Mouse (Mus musculus) kidney, adult 9 months (tissue): ENCODE data around the gene Arhgap31.
A peak's percentile ranks its signal among the peaks of the same experiment; 100 is the strongest.
"Not testable (repeated sequence)": the region's sequence is repeated elsewhere in the genome, so short reads cannot be mapped to it uniquely, and the experiment has no call there.

Experiments used
- DNase-seq: peaks from one replicate; pipeline ENCODE4 v3.0.0; 2022

The Arhgap31 gene

GRCm38 (mm10) chr16:38683094-38683493 is 30.0 kb downstream of the Arhgap31 start:
- no peak for DNase-seq

GRCm38 (mm10) chr16:38681313-38681712 is 31.8 kb downstream of the Arhgap31 start:
- no peak for DNase-seq

DNA sequence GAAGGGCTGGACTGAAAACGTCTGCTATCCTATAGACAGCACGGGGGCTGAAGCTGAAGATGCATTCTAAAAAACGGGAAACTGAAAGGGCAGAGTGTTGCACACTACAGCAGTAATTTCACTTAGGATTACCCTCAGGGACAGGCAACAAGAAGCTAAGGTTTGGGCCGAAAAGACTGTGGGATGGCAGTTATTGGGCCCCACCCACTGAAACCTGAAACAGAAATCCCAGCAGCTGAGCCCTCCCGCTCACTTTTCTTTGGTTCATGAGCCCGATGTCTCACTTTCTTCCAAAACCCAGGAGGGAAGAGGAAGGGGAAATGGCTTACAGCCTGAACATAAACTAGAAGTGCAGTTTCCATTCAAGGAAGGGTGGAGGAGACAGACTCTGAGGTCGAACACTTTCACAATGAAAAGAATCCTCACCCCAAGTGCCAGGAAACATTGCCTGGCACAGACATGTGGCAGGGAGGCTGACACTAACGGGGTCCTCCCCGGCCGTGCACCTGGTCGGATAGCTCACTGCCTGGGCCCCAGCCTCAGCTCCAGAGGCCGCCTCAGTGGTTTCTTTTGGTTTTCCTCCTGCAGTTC is 33.5 kb downstream of the Arhgap31 start:
- DNase-seq: peak; percentile 36

DNA sequence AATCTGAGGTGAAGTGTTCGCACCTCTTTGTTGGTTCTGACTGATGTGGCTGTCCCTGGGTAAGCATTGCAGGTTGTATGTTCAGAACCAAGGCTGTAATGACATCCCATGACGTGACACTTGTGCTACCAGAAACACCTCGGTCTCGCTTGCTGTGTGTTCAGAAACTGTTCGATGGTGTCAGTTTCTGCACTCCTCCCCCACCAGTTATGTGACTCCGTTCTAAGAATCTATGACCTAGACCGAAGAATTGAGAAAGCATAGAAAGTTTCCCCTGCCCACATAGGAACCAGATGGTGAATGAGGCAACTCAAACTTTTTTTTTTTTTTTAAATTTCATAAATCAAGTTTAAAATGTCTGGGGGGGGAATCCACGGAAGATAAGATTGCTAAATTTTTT is 34.2 kb downstream of the Arhgap31 start:
- no peak for DNase-seq

DNA sequence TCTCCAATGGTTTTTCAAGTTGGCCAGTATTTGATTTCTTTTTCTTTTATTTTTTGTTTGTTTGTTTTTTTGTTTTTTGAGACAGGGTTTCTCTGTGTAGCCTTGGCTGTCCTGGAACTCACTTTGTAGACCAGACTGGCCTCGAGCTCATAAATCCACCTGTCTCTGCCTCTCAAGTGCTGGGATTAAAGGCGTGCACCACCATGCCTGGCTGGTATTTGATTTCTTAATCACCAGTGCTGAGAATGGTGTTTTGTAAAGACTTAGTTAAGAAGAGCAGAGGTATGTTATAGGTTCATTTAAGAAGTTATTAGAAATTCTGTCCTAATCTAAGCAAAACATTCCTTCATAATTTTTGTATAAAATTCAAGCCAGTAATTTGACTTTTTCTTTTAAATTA is 35.1 kb downstream of the Arhgap31 start:
- DNase-seq: not testable (repeated sequence)

DNA sequence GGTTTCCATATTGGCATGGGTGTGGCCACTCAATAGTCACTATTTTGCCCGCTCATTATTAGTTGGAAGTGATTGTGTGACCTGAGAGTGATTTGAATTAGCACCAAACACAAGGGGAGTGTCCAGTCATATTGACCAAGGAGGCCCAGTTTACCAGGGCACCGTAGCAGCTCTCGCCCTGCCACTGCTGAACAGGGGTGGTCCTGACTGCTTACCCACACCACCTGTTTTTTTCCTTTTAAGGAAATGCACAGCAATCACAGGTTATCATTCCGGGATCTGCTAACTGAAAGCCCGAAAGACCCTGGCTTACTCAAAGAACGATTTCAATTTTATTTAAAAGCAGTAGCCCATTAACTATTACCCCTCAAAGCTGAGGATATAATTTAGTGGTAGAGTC is 35.9 kb downstream of the Arhgap31 start:
- DNase-seq: no peak

GRCm38 (mm10) chr16:38676647-38677046 is 36.4 kb downstream of the Arhgap31 start:
- DNase-seq: no peak

DNA sequence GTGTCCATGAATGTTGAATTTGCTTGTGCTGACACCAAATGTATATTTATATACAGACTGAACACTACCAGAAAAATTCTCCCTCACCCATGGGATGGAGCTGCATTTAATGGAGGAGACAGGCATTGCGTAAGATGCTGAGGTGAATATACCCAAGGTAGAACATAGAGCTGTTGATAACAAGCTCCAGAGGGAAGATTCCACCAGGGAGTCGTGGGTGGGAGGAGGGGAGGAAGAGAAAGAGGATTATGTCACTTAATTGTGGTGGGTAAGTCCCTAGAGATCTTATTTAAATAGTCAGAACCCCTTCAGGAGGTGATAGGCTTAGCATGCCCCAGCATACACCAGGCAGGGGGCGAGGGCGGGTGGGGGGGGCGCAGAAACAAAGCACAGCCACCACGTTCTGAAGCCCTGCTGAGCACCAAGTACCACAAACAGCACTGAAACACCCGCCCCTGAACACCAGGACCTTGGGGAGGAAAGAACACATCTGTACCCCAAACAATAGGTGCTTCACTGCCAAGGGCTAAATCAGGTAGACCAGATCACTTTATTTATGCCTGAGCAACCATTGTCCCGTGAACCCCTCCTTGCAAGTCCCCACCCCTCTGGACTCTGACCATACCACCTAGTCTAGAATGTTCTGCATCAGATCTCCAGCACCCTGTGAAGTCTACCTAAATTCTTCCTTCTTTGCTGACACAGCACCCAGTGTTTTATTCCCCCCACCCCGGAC is 37.3 kb downstream of the Arhgap31 start:
- DNase-seq: no peak

DNA sequence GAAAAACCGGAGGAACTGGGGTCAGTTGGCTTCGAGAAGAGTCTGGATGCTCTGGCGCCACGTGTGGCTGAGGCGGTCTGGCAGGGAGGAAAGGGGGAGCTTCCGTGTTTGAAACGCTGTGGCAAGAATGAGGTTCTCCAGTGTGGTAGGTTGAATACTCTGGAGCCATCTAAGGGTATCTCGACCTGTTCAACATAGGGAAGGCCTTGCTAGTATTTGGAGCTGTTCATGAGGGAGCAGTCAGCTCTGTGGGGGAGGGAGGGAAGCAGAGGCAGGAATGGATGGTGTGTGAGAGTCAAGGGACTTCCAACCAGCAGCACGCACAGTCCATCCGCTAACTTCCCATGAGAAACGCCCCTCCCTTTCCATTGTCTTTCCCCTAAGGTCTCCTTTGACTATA is 38.2 kb downstream of the Arhgap31 start:
- no peak for DNase-seq

DNA sequence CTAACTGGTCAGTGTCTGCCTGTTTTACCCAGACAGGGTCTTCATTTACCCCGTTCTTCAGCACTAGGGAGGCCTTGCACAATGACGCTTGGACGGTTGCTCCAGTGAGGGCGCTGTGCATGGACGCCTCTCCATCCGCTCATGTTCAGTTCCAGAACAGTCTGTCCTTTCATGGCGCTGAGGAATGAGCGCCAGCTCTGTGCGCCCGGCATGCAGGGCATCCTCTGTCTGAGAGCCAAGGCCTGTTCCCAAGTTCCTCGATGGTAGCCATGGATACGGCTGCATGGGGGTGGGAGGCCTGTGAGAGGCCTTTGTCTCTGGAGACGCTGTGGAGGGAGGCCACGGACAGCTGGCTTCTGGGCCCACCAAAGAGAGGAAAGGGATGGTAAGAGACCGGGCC is 39.6 kb downstream of the Arhgap31 start:
- DNase-seq: no peak

DNA sequence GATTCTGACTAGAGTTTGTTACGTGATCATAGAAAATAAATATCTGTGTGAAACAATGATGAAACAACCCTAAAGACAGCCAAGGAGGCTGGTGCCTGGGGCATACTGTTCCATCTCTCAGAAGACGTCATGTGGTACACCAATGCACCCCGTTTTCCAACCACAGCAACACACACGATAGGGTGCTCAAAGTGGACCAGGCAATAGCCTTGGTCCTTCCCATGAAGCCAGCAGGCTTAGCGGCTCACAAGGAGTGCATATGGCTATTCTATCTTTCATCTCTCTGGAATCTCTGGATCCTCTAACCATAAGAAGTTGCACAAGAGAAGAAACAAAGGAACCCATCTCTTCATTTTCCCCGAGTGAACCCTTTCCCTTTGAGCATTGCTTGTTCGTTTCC is 40.1 kb downstream of the Arhgap31 start:
- DNase-seq: no peak

DNA sequence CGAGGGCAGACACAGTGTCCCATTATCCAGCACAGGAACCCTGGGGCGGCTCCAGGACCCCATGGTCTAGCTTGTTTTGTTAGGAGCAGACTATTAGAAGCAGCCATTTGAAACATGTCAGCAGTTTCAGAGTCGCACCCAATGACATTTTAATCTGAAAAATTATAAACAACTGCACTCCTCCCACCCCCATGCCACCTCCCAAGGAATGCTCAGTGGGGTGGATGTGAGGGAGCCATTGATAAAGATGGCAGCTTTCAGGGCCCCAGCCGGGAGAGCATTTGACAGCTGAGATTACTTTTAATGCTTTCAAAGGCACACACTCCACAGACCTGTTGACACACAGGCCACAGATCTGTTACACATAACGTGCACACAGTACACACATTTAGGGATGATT is 40.7 kb downstream of the Arhgap31 start:
- DNase-seq: no peak

DNA sequence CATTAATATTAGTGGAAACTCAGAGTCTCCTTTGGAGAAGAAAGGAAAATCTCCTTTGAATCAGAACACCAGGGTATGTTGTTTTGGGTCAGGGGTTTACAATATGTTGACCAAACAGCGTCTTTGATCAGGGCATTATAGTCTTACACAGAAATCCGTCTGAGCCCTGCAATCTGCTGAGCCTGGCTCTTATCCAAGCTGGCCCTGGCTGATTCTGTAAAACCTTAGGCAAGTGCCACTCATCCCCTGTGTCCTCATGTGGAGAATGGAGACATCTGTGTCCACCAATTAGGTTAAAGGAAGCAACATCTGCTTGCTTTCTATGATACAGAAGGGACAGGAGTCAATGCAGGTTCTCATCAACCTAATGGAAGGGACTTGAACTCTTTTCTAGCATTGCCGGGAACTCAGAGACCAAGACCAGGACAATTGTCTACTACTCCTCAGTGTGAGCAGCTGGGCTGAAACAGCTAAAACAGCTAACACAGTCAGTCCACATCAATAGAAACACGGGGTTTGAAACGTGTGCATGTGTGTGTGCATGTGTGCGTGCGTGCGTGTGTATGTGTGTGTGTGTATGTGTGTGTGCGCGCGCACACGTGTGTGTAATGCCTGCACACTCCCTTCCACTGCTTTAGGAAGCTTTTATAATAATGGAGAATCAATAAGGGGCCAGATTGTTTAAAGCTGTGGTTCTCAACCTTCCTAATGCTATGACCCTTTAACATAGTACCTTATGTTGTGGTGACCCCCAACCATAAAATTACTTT is 42.3 kb downstream of the Arhgap31 start:
- DNase-seq: no peak

DNA sequence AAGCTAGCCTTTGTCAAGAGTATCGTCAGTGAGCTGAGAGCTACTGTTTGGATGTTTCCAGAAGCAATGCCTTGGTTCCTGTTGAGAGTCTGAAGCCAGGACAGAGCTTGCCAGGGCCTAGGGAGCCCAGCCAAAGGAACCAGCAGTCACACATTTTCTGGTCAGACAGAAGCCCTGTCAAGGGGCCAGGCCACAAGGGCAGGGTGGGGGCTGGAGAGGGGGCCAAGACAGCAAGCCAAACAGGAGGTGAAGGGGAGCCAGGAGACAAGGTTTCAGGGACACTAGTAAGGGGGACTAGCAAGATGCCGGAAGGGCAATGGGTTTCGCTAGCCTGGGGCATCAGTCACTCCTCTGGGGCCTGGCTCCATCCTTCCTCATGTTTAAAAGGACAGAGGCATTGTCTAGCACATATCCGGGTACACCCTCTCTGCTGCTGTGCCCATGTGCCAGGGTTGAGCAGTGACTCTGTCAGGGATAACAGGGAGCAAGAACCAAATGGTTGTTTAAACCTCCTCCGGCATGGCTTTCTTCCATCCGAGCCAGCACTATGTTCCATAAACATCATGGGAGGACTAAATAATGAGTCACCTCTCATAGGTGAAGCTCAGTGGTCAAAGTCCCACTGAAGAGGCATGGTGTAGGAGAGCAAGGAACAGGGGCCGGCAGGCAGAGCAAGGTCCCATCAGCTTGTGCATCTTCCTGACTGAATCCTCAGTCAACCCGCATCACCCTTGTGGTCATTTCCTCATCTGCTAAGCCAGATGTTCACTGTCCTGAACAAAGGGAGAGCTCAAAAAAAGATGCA is 44.0 kb downstream of the Arhgap31 start:
- peak; percentile 50 for DNase-seq

- no peak for DNase-seq
These were observed 46.6 kb downstream of the Arhgap31 start for GRCm38 (mm10) chr16:38666523-38666922.

GRCm38 (mm10) chr16:38666016-38666415 is 47.1 kb downstream of the Arhgap31 start:
- no peak for DNase-seq

DNA sequence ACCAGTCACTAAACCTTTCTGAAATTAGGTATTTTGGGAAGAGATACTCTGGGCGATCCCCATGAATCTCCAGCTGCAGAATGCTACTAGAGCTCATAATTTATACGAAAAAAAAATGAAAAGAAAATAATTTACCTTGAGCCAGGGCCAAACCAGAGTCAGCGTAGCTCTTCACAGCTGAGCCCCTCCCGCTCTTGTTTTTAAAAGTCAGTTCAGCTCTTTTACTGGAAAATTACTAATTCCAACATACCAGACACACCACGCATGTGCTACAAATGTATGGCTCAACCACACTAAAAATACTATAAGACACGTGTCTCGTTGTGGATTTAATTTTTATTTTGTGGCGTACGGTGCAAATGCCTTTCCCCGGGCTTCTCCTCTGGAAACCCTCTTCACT is 50.5 kb downstream of the Arhgap31 start:
- DNase-seq: no peak

DNA sequence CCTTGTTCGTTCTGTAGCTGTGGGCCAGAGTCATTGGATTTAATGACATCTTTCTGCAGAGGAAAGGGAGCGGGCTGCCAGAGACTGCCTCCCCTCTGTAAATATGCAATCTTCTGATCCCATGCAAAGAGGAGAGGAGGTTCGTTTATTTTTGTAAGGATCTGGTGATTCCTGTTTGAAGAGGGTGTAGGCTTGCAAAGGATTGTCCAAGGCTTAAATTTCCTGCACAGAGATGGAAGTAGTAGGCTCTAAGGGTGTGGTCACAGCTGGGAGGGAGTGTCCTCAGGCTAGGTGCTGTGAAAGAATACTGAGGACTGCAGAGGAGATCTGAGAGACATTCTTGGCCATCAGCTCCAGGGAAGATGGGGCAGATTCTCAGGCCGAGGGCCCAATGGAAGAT is 58.8 kb downstream of the Arhgap31 start:
- no peak for DNase-seq

GRCm38 (mm10) chr16:38653390-38653871 is 59.6 kb downstream of the Arhgap31 start:
- peak; percentile 21 for DNase-seq

GRCm38 (mm10) chr16:38652653-38653052 is 60.4 kb downstream of the Arhgap31 start:
- DNase-seq: no peak

- peak; percentile 48 for DNase-seq
These were observed 61.3 kb downstream of the Arhgap31 start for GRCm38 (mm10) chr16:38651721-38652231.

- DNase-seq: no peak
These were observed 61.8 kb downstream of the Arhgap31 start for GRCm38 (mm10) chr16:38651306-38651705.

DNA sequence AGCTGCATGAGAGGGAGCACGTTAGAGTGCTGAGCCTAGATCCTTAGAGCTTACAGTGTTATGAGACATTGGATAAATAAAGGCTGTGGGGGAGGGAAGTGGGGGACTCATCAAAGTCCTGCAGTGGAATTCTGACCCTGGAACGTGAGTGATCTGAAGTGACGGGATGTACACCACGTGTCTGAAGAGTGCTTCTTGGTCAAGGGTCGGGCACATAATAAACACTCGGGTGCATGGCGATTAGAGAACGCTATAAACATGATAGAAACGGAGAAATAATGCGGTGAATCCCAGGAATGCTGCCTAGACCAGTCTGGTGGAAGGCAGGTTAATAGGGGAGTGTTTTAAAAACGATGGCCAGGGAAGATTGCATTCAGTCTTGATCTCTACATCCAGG is 63.6 kb downstream of the Arhgap31 start:
- DNase-seq: no peak
